Mouse (Mus musculus) forebrain, embryonic 14.5 days (tissue): ENCODE results near the gene Mtnr1a. TPM values are rescaled to one million over a fixed set of nuclear protein-coding genes. Genes with fewer than 3 reads are reported as not detected.

Experiments
- ATAC-seq: fragments of 200-750 bp; cut with Nextera tagmentation; 2 replicates; pipeline ENCODE4 v1.8.0; 2017; ENCODE audit warnings: mild to moderate bottlenecking, moderate library complexity
- DNase-seq: peaks from one replicate; pipeline ENCODE4 v3.0.0-alpha.2; 2015; ENCODE audit warnings: low spot score
- H3K27ac ChIP-seq: fragments of 300-500 bp; sonication (generic); 2 replicates; pipeline ENCODE4 v1.5.1; 2014; ENCODE audit warnings: low read depth, mild to moderate bottlenecking, control low read depth, low read length, moderate library complexity
- H3K27me3 ChIP-seq: fragments of 300-500 bp; sonication (generic); replicated peaks from 2 replicates; pipeline ENCODE4 v1.6.1; 2014; ENCODE audit warnings: low read length, control low read depth, mixed read lengths; ENCODE audit not compliant: control insufficient read depth, insufficient read depth
- H3K36me3 ChIP-seq: fragments of 300-500 bp; sonication (generic); 2 replicates; pipeline ENCODE4 v1.6.1; 2014; ENCODE audit warnings: low read length, control low read depth; ENCODE audit not compliant: control insufficient read depth, insufficient read depth
- H3K4me1 ChIP-seq: fragments of 300-500 bp; sonication (generic); 2 replicates; pipeline ENCODE4 v1.6.1; 2014; ENCODE audit warnings: antibody characterized with exemption, low read length, control low read depth; ENCODE audit not compliant: control insufficient read depth, insufficient read depth
- H3K4me2 ChIP-seq: fragments of 300-500 bp; sonication (generic); 2 replicates; pipeline ENCODE4 v1.6.1; 2014; ENCODE audit warnings: mild to moderate bottlenecking, control low read depth, low read length
- H3K4me3 ChIP-seq: fragments of 300-500 bp; sonication (generic); 2 replicates; pipeline ENCODE4 v1.5.1; 2014; ENCODE audit warnings: low read depth, low read length, control low read depth
- H3K9ac ChIP-seq: fragments of 300-500 bp; sonication (generic); 2 replicates; pipeline ENCODE4 v1.6.1; 2014; ENCODE audit warnings: mild to moderate bottlenecking, low read length, control low read depth, moderate library complexity
- H3K9me3 ChIP-seq: fragments of 300-500 bp; sonication (generic); replicated peaks from 2 replicates; pipeline ENCODE4 v1.6.1; 2016; ENCODE audit warnings: low read length, control low read depth, mixed read lengths; ENCODE audit not compliant: control insufficient read depth
- WGBS: fragments of 180-500 bp; shearing (Covaris S2); extraction: QIAGEN DNeasy Blood & Tissue Kit; methylation state at CpG from one replicate; pipeline ENCODE4 v1.1.7; 2014; 5-methylcytosine and 5-hydroxymethylcytosine counted together
- polyA plus RNA-seq: library from polyadenylated mRNA; unstranded; fragments of >200 nt; fragmentation: Nextera tagmentation; extraction: Ambion mirVana; gene quantifications from 2 replicates; pipeline ENCODE4 v1.2.1, GENCODE M21; 2014

The Mtnr1a gene
- polyA plus RNA-seq, 1 experiment from 2014 or later: 0.58 TPM

- DNase-seq (peak; percentile 58), ATAC-seq (peak; percentile 74; the same call in 1 of the 2 replicates)
- Histone ChIP-seq H3K27ac (no peak overlapping the region), H3K4me3 (no peak overlapping the region), H3K9me3 (0 out of 2 replicates have a peak, but pooled peaks cover 3% of the 10 kb centered on the region), H3K9ac (no peak overlapping the region), H3K27me3 (no peaks in the 10 kb centered on the region), H3K36me3 (peaks cover 39% of the 10 kb centered on the region; the same call in 1 of the 2 replicates), H3K4me1 (no peaks in the 10 kb centered on the region), H3K4me2 (no peak overlapping the region)
- 88% methylated on average over 1 of the region's 1 CpGs for WGBS
Observed at GRCm38 (mm10) chr8:45052205-45052604, 16.7 kb upstream of the Mtnr1a start.

DNA sequence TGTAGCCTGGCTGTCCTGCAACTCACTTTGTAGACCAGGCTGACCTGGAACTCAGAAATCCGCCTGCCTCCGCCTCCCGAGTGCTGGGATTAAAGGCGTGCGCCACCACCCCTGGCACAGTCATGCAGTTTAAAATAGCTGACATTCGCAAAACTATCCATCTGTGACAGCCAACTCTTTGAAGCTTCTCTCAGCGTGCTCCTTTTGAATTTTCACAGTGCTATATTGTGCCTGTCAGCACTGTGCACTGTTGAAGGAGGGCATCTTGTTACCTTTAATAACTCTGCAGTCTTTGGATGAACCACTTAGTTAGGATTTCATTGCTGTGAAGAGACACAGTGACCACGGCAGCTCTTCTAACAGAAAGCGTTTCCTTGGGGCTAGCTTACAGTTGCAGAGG is 16.3 kb upstream of the Mtnr1a start:
- 94% methylated on average over 9 of the region's 9 CpGs for WGBS
- Histone ChIP-seq H3K36me3 (peaks cover 39% of the 10 kb centered on the region; the same call in 1 of the 2 replicates), H3K9ac (no peak overlapping the region), H3K4me3 (no peak overlapping the region), H3K4me1 (no peaks in the 10 kb centered on the region), H3K4me2 (no peak overlapping the region), H3K27me3 (no peaks in the 10 kb centered on the region), H3K9me3 (0 out of 2 replicates have a peak, but pooled peaks cover 3% of the 10 kb centered on the region), H3K27ac (no peak overlapping the region)
- DNase-seq (no peak), ATAC-seq (no peak)

DNA sequence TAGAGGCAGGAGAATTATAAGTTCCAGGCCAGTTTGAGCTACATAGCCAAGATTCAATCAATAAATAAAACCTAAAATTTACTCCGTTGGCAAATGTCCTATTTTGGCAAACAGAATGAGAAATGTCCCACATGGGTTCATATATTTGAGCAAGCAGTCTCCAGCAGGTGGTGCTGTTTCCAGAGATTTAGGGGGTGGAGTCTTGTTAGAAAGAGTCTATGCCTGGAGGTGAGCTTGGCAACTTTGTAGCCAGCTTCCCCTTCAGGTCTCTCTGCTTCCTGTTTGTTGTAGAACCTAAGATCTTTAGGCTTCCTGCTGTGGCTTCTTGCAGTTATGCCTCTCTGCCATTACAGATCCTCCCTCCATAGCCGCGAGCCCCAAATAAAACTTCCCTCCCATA is 13.4 kb upstream of the Mtnr1a start:
- Histone ChIP-seq H3K4me3 (no peak overlapping the region), H3K4me1 (no peaks in the 10 kb centered on the region), H3K9me3 (0 out of 2 replicates have a peak, but pooled peaks cover 3% of the 10 kb centered on the region), H3K9ac (no peak overlapping the region), H3K27me3 (no peaks in the 10 kb centered on the region), H3K4me2 (no peak overlapping the region), H3K36me3 (peaks cover 37% of the 10 kb centered on the region; the same call in 1 of the 2 replicates), H3K27ac (no peak overlapping the region)
- WGBS: over 99% methylated on average over 3 of the region's 3 CpGs
- DNase-seq (no peak), ATAC-seq (no peak)

DNA sequence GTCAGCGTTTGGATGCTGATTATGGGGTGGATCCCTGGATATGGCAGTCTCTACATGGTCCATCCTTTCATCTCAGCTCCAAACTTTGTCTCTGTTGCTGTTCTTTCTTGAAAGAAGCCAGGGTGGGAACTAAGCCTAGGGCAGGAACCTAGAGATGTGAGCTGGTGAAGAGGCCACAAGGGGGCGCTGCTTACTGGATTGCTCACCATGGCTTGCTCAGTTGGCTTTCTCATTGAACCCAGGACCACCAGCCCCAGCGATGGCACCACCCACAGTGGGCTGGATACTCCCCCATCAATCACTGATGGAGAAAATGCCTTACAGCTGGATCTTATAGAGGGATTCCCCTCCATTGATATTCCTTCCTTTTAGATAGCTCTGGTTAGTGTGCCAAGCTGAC is 12.1 kb upstream of the Mtnr1a start:
- Histone ChIP-seq H3K4me3 (no peak overlapping the region), H3K27ac (no peak overlapping the region), H3K9me3 (0 out of 2 replicates have a peak, but pooled peaks cover 3% of the 10 kb centered on the region), H3K4me1 (no peaks in the 10 kb centered on the region), H3K27me3 (no peaks in the 10 kb centered on the region), H3K9ac (no peak overlapping the region), H3K36me3 (peaks cover 25% of the 10 kb centered on the region; the same call in 1 of the 2 replicates), H3K4me2 (no peak overlapping the region)
- no peak for DNase-seq
- 31% methylated on average over 2 of the region's 3 CpGs for WGBS
- no peak for ATAC-seq

GRCm38 (mm10) chr8:45060083-45060482 is 8.9 kb upstream of the Mtnr1a start:
- WGBS: 92% methylated on average over 2 of the region's 2 CpGs
- H3K4me2 ChIP-seq: no peak overlapping the region
- ATAC-seq: no peak
- H3K4me1 ChIP-seq: no peaks in the 10 kb centered on the region
- H3K4me3 ChIP-seq: no peak overlapping the region
- H3K36me3 ChIP-seq: 0 out of 2 replicates have a peak, but pooled peaks cover 5% of the 10 kb centered on the region
- DNase-seq: no peak
- H3K27ac ChIP-seq: no peak overlapping the region
- no peaks in the 10 kb centered on the region for H3K27me3 ChIP-seq
- 0 out of 2 replicates have a peak, but pooled peaks cover 3% of the 10 kb centered on the region for H3K9me3 ChIP-seq
- no peak overlapping the region for H3K9ac ChIP-seq

- 92% methylated on average over 11 of the region's 11 CpGs for WGBS
- Histone ChIP-seq H3K4me1 (no peaks in the 10 kb centered on the region), H3K27me3 (no peaks in the 10 kb centered on the region), H3K9ac (no peak overlapping the region), H3K4me2 (no peak overlapping the region), H3K9me3 (no peaks in the 10 kb centered on the region), H3K4me3 (no peak overlapping the region), H3K27ac (no peak overlapping the region), H3K36me3 (no peaks in the 10 kb centered on the region)
- DNase-seq: no peak
- no peak for ATAC-seq
Observed at GRCm38 (mm10) chr8:45062311-45062710, 6.6 kb upstream of the Mtnr1a start.

DNA sequence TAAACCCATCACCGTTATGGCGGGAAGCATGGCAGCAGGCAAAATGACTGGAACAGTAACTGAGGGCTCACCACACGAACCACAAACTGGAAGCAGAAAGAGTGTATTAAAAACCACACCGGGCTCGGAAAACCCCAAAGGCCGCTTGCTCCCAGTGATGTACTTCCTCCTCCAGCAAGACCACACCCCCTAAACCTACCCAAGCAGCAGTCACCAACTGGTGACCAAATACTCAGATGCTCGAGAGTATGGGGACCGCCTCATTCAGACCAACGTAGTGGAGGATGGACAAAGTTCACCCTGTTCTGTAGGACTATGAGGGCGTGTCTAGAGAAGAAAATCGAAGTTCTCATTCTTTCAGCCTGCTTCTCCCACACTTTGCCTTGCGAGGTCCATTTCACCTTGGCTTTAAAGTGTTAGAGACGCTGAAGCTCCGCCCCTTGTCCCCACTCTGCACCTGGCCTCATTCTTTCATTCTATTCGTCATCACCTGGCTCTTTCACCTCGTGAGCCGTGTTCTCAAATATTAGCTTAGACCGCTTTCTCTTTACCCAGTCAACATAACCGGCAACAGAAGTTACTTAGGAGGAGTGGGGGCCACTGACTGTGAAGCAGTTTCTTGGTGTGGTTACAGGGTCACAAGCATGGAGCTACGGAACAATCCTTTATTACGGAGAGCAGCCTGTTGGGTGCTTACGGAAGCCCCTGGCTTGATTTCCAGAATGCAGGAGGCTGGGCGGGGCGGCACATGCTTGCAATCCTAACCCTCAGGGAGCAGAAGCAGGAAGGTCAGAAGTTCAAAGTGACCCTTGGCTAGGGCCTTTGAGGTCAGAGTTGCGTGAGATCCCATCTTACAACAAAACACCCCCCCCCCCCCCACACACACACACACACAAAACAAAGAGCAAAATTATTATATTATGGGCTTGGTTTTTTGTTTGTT is 5.7 kb upstream of the Mtnr1a start:
- no peaks in the 10 kb centered on the region for H3K4me1 ChIP-seq
- DNase-seq (no peak), ATAC-seq (no peak)
- H3K9me3 ChIP-seq: no peaks in the 10 kb centered on the region
- H3K9ac ChIP-seq: no peak overlapping the region
- no peak overlapping the region for H3K4me2 ChIP-seq
- H3K27me3 ChIP-seq: no peaks in the 10 kb centered on the region
- H3K27ac ChIP-seq: no peak overlapping the region
- no peaks in the 10 kb centered on the region for H3K36me3 ChIP-seq
- H3K4me3 ChIP-seq: no peak overlapping the region
- 88% methylated on average over 25 of the region's 25 CpGs for WGBS

- 10% methylated on average over 8 of the region's 8 CpGs for WGBS
- no peaks in the 10 kb centered on the region for H3K4me1 ChIP-seq
- no peaks in the 10 kb centered on the region for H3K27me3 ChIP-seq
- no peaks in the 10 kb centered on the region for H3K36me3 ChIP-seq
- H3K4me2 ChIP-seq: no peak overlapping the region
- no peak overlapping the region for H3K9ac ChIP-seq
- H3K9me3 ChIP-seq: no peaks in the 10 kb centered on the region
- no peak for DNase-seq
- ATAC-seq: peak; percentile 16; the same call in 1 of the 2 replicates
- H3K27ac ChIP-seq: no peak overlapping the region
- H3K4me3 ChIP-seq: no peak overlapping the region
Observed at GRCm38 (mm10) chr8:45064197-45064869, 4.6 kb upstream of the Mtnr1a start.
